Mouse (Mus musculus) thymus, postnatal 4 days (tissue): ENCODE results near the gene Zfp169.

Experiments
- DNase-seq: peaks from one replicate; pipeline ENCODE4 v3.0.0; 2021

The Zfp169 gene

DNA sequence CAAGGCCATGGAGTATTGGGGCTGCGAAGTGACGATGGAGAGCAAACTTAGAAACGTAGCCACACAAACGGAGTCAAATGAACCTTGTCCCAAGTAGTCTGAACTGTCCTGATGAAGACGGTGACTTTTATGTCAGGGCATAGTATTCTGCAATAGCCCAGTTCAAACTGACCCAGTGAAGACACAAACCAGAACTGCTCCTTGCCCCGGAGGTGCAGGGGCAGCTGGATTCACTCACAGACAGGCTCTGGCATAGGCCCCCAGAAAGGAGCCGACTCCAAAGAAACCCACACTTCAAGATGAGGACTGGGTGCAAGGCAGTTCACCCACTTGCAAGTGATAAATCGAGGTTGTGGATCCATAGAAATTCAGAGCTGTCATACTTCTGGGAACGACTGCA lies 4.6 kb downstream of the Zfp169 start:
- DNase-seq: no peak

GRCm38 (mm10) chr13:48502422-48502821 lies 10.8 kb downstream of the Zfp169 start:
- DNase-seq: no peak

DNA sequence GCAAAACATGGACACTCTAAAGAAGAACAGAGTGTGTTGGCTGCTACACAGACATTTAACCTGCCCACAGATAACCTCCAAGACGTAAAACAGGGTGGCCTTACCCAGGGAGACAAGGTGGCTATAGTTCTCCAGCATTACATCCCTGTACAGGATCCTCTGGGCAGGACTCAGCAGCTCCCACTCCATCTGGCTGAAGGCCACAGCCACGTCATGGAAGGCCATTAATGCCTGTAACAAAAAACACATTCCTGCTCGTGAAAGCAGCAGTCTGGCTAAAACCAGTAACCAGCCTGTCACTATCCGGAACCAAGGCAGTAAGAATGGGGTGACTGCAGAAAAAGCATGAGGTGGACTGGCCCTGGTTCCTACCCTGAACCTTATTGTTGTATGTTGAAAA lies 14.6 kb downstream of the Zfp169 start:
- no peak for DNase-seq

DNA sequence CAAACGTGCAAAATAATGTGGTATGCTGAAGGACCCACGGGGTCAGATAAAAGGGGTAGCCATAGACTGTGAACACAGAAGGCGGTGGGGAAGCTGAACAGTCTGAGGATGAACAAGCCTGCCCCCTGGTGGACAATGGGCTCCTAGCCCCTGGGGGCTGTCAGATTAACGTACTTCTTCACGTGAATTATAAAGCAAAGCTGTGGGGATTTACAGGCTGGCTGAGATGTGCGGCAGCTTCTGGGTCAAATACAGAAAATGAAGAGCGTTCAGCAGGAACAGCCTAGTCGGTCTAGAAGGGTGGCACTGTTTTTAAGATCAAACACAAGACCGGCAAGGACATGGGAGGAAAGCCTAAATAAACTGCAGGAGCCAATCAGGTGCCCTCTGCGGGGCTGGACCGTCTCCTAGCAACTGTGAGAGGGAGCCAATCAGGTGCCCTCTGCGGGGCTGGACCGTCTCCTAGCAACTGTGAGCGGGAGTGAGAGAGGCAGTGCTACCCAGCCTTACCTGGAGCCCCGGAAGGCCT lies 15.5 kb downstream of the Zfp169 start:
- peak; percentile 76 for DNase-seq

GRCm38 (mm10) chr13:48493183-48493582 lies 20.1 kb downstream of the Zfp169 start:
- DNase-seq: no peak

- no peak for DNase-seq
These were observed 22.7 kb downstream of the Zfp169 start for GRCm38 (mm10) chr13:48490396-48491182.

GRCm38 (mm10) chr13:48483606-48484005 lies 29.6 kb downstream of the Zfp169 start:
- DNase-seq: no peak

DNA sequence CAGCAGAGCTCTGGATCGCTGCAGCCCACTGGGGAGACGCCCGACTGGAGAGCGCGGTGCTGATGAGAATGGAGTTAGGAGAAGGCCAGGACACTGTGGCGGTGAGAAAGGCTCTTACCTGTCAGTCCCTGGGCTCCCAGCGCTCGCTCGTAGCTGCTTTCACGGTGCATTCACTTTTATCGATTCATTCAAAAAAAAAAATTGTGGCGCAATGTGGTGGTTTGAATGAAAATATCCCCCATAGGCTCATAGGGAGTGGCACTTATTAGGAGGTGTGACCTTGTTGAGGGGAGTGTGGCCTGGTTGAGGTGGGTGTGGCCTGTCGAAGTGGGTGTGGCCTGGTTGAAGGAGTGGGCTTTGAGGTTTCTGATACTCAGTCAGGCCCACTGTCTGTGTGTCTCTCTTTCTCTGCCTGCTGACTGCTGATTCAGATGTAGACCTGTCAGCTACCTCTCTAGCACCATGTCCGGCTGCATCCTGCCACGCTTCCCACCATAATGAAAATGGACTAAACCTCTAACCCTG lies 44.5 kb downstream of the Zfp169 start:
- DNase-seq: no peak

- no peak for DNase-seq
These were observed 47.1 kb downstream of the Zfp169 start for GRCm38 (mm10) chr13:48466186-48466585.

GRCm38 (mm10) chr13:48464170-48464569 lies 49.1 kb downstream of the Zfp169 start:
- DNase-seq: peak; percentile 62

DNA sequence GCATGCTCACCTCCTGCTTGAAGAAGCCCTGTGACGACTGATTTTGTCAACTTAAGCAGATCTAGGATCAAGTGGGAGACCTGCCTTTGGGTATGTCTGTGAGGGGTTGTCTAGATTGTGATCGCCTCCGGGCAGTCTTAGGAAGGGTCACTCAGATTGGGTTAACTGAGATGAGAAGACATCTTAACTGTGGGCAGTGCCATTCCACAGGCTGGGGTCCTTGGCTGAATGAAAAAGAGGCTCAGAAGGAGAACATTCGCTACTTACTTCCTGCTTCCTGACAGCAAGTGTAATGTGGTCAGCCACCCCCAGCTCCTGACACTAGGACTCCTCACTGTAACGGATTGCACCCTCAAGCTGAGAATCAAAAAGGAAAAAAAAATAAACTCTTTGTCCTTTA lies 54.0 kb downstream of the Zfp169 start:
- no peak for DNase-seq

DNA sequence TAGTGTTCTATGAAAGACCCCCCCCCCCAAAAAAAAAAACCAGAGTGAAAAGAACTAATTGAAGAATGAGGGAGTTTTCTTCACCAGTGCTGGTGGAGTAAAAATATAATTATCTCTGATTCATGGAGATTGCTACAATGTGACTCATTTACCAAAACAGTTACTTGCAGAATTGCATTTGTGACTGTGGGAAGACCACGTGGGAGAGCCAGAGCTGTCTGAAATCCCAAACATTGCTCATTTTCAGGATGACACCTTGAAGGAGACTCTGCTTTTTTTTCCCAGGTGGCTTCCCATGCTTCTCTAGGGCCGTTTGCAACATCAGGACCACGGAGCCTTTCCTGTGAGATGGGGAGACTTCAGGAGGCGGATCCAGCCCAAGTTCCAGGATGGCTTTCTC lies 65.1 kb downstream of the Zfp169 start:
- no peak for DNase-seq

- no peak for DNase-seq
These were observed 69.3 kb downstream of the Zfp169 start for GRCm38 (mm10) chr13:48443996-48444395.

DNA sequence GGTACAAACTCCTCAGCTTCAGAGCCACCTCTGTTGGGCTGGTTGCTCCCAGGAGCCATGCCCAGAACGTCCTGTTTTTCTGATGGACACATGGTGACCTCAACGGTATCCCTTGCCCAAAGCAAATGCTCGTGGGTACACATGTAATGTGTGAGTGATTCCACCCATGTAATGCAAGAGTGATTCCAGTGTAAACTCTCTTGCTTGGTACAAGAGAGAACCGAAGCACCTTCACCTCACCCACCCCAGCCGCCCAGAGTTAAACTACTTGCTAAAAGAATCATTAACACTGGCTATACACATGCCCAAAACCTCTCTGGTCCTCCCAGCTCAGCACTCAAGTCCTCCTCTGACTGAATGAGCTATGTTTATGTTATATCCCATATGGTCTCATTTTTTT lies 74.9 kb downstream of the Zfp169 start:
- DNase-seq: no peak
